Mouse (Mus musculus): Measurements from ENCODE around the gene Rab24.
A peak's percentile ranks its signal among the peaks of the same experiment; 100 is the strongest.

Gene Rab24

GRCm38 (mm10) chr13:55329109-55329682 lies 7.5 kb upstream of the Rab24 start:
- DNase-seq (ENCODE audit: low spot score in 2 of 2) = peak; percentile 64

GRCm38 (mm10) chr13:55328641-55329040 lies 6.9 kb upstream of the Rab24 start:
- DNase-seq (ENCODE audit: low spot score in 2 of 2) = no peak

GRCm38 (mm10) chr13:55328171-55328570 lies 6.4 kb upstream of the Rab24 start:
- no peak for DNase-seq (ENCODE audit: low spot score in 2 of 2)

- DNase-seq (ENCODE audit: low spot score in 2 of 2) = peak; percentile 93 to 95
Observed at GRCm38 (mm10) chr13:55327633-55328032, 5.9 kb upstream of the Rab24 start.

GRCm38 (mm10) chr13:55327169-55327568 lies 5.4 kb upstream of the Rab24 start:
- peak in 1 of 2 experiments; percentile 49 for DNase-seq (ENCODE audit: low spot score in 2 of 2)

- peak in 1 of 2 experiments; percentile 49 for DNase-seq (ENCODE audit: low spot score in 2 of 2)
Observed at GRCm38 (mm10) chr13:55325596-55325995, 3.9 kb upstream of the Rab24 start.

GRCm38 (mm10) chr13:55322130-55322825 lies 532 bp upstream of the Rab24 start:
- peak; percentile 57 to 67 for DNase-seq (ENCODE audit: low spot score in 2 of 2)

- no peak for DNase-seq (ENCODE audit: low spot score in 2 of 2)
Observed at GRCm38 (mm10) chr13:55319931-55320533, 1.7 kb downstream of the Rab24 start, which contains the start of gene Prelid1. TSS of gene Prelid1 (plus strand) at chr13:55320500.

- no peak for DNase-seq (ENCODE audit: low spot score in 2 of 2)
Observed at GRCm38 (mm10) chr13:55318351-55318750, 3.4 kb downstream of the Rab24 start.

- no peak for DNase-seq (ENCODE audit: low spot score in 2 of 2)
Observed at GRCm38 (mm10) chr13:55314891-55315412, 6.8 kb downstream of the Rab24 start.

- no peak for DNase-seq (ENCODE audit: low spot score in 2 of 2)
Observed at GRCm38 (mm10) chr13:55313051-55313450, 8.7 kb downstream of the Rab24 start.

GRCm38 (mm10) chr13:55312028-55312630 lies 9.6 kb downstream of the Rab24 start:
- DNase-seq (ENCODE audit: low spot score in 2 of 2) = no peak

- DNase-seq (ENCODE audit: low spot score in 2 of 2) = no peak
Observed at GRCm38 (mm10) chr13:55300913-55301312, 20.8 kb downstream of the Rab24 start.

GRCm38 (mm10) chr13:55296760-55297159 lies 25.0 kb downstream of the Rab24 start:
- DNase-seq (ENCODE audit: low spot score in 2 of 2) = no peak

GRCm38 (mm10) chr13:55288854-55289253 lies 32.9 kb downstream of the Rab24 start:
- no peak for DNase-seq (ENCODE audit: low spot score in 2 of 2)

GRCm38 (mm10) chr13:55277646-55278045 lies 44.1 kb downstream of the Rab24 start:
- no peak for DNase-seq (ENCODE audit: low spot score in 2 of 2)

- DNase-seq (ENCODE audit: low spot score in 2 of 2) = no peak
Observed at GRCm38 (mm10) chr13:55277203-55277602, 44.5 kb downstream of the Rab24 start.
